Mouse (Mus musculus) hematopoietic stem cell, adult 5-6 weeks (primary cell): ENCODE measurements around the gene Defb15. TPM values are rescaled to one million over a fixed set of nuclear protein-coding genes. Genes with fewer than 3 reads are reported as not detected.

Source experiments
- total RNA-seq: library from RNA; stranded (forward); fragments of 172-1452, 232-1000 nt; gene quantifications from 2 replicates; pipeline ENCODE4 v1.2.3, GENCODE M21; 2017

Gene Defb15
- total RNA-seq, 1 experiment from 2014 or later = not detected

Other genes starting within 250 kb of the Defb15 start
- gene AY761184, start 229.1 kb downstream of the Defb15 start, total RNA-seq = not detected in 2 replicates
- gene Defa24, start 198.2 kb downstream of the Defb15 start, total RNA-seq = not detected in 2 replicates
- not detected in 2 replicates for gene Defb50, start 109.2 kb downstream of the Defb15 start, total RNA-seq
- not detected in 2 replicates for gene Defb2, start 92.8 kb downstream of the Defb15 start, total RNA-seq
- gene Defb10, start 73.8 kb downstream of the Defb15 start, total RNA-seq = not detected in 2 replicates
- gene Defb9, start 47.3 kb downstream of the Defb15 start, total RNA-seq = not detected in 2 replicates
- gene Defb11, start 26.3 kb downstream of the Defb15 start, total RNA-seq = not detected in 2 replicates
- gene Defb35, start 5.6 kb upstream of the Defb15 start, total RNA-seq = not detected in 2 replicates
- gene Defb13, start 14.1 kb upstream of the Defb15 start, total RNA-seq = not detected in 2 replicates
- gene Fam90a1a, start 26.0 kb upstream of the Defb15 start, total RNA-seq = not detected in 2 replicates
- not detected in 2 replicates for gene Ccdc70, start 37.1 kb upstream of the Defb15 start, total RNA-seq
- 1.4 and 3.9 TPM in 2 replicates for gene Atp7b, start 127.6 kb upstream of the Defb15 start, total RNA-seq
- gene Alg11, start 128.0 kb upstream of the Defb15 start, total RNA-seq = 11.9 and 17.9 TPM in 2 replicates
- gene Nek5, start 192.3 kb upstream of the Defb15 start, total RNA-seq = not detected in 2 replicates
- 3.7 and 5.1 TPM in 2 replicates for gene Nek3, start 233.7 kb upstream of the Defb15 start, total RNA-seq